Mouse (Mus musculus): ENCODE measurements around the gene Atp5g3. TPM values are rescaled to one million over a fixed set of nuclear protein-coding genes. Genes with fewer than 3 reads are reported as not detected.
"Not testable (repeated sequence)": the region's sequence is repeated elsewhere in the genome, so short reads cannot be mapped to it uniquely, and the experiment has no call there.

The Atp5g3 gene
- total and polyA plus RNA-seq, 2 experiments from 2014 or later = 381 to 1,586 TPM

DNA sequence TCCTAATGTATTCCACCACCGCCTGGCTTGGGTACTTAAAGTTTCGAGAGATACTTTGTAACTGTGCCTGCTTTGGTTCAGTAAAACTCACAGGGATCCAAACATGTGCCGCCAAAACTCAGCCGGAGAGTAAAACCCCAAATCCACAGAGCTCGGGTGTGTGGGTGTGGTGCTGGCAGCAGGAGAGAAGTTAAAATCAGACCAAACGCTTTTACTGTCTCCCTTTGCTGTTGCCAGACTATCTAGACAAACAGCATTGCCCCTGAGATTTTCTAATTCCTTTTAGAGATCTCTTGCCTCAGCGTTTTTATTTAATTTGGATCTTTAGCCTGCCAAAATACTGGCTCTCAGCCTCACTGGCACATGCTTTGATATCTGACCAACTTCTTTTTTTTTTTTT, 8.5 kb upstream of the Atp5g3 start:
- no peak for ATAC-seq
- TF ChIP-seq CTCF (IDR thresholded peaks at IDR 0.05; ENCODE audit: low read depth) = no peak
- 64% methylated on average over 7 of the region's 7 CpGs for WGBS
- Histone ChIP-seq H3K9ac (replicated peaks; ENCODE audit: low read length) (no peak overlapping the region), H3K27ac (no peak overlapping the region), H3K4me1 (ENCODE audit: insufficient read depth, low read length) (no peaks in the 10 kb centered on the region), H3K4me3 (ENCODE audit: low read length) (no peak overlapping the region), H3K27me3 (ENCODE audit: insufficient read depth, low read length) (no peaks in the 10 kb centered on the region), H3K9me3 (ENCODE audit: low read length) (no peaks in the 10 kb centered on the region), H3K36me3 (ENCODE audit: insufficient read depth, low read length) (no peaks in the 10 kb centered on the region), H3K4me2 (ENCODE audit: low read depth, low read length) (no peak overlapping the region)
- DNase-seq (ENCODE audit: low spot score) = no peak

DNA sequence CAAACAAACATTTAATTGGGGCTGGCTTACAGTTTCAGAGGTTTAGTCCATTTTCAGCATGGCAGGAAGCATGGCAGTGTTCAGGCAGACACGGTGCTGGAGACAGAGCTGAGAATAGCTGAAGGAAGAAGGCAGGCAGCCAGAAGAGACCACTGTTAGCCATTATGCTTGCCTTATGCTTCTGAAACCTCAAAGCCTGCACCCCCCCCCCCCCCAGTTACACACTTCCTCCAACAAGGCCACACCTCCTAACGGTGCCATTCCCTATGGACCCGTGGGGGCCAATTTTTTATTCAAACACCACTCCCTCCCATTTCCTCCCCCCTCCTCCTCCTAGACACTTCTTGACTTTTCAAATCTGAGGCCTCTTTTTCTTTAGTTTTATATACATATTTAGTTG, 1.1 kb upstream of the Atp5g3 start:
- Histone ChIP-seq H3K27me3 (ENCODE audit: insufficient read depth, low read length) (no peaks in the 10 kb centered on the region), H3K4me2 (ENCODE audit: low read depth, low read length) (no peak overlapping the region), H3K27ac (no peak overlapping the region), H3K4me1 (ENCODE audit: insufficient read depth, low read length) (peaks cover 7% of the 10 kb centered on the region; the same call in 1 of the 2 replicates), H3K4me3 (ENCODE audit: low read length) (no peak overlapping the region), H3K36me3 (ENCODE audit: insufficient read depth, low read length) (peaks cover 19% of the 10 kb centered on the region), H3K9ac (replicated peaks; ENCODE audit: low read length) (no peak overlapping the region), H3K9me3 (ENCODE audit: low read length) (no peaks in the 10 kb centered on the region)
- 64% methylated on average over 3 of the region's 3 CpGs for WGBS
- ATAC-seq (no peak), DNase-seq (ENCODE audit: low spot score) (no peak)
- no peak for TF ChIP-seq CTCF (IDR thresholded peaks at IDR 0.05; ENCODE audit: low read depth)

DNA sequence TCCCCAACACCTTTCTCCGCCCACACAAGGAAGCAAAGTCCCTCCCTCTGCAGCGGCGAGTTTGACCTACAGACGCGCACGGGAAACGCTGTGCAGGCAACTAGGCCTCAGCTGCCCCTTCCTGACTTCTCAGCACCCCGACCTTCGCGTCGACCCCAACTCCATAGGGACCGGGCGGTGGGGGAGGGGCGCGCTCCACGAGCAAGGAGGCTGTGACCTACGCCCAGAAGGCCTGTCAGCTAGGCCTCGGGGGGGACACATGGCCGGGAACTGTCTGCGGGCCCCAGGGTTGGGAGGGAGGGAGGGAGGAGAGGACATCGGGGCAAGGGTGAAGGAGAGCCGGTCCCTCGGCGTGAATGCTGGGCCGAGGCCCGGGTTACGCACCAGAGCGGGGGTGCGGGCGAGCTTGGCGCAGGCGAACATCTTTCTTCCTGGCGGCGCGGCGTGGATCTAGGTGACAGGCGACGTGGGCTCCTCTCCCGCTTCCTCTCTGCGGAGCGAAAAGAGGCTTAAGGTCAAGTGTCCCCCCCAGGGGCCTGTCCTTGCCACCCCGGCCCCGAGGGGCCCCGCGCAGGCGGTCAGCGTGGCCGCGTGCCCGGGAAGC, 453 bp downstream of the Atp5g3 start:
- Histone ChIP-seq H3K4me1 (ENCODE audit: insufficient read depth, low read length) (peaks cover 7% of the 10 kb centered on the region; the same call in 1 of the 2 replicates), H3K9me3 (ENCODE audit: low read length) (no peaks in the 10 kb centered on the region), H3K36me3 (ENCODE audit: insufficient read depth, low read length) (peaks cover 26% of the 10 kb centered on the region), H3K4me2 (ENCODE audit: low read depth, low read length) (peak overlapping the region; percentile 63), H3K27me3 (ENCODE audit: insufficient read depth, low read length) (no peaks in the 10 kb centered on the region), H3K27ac (peak overlapping the region; percentile 97), H3K4me3 (ENCODE audit: low read length) (peak overlapping the region; percentile 92), H3K9ac (replicated peaks; ENCODE audit: low read length) (peak overlapping the region; percentile 99)
- no peak for TF ChIP-seq CTCF (IDR thresholded peaks at IDR 0.05; ENCODE audit: low read depth)
- peak; percentile 53 for ATAC-seq
- DNase-seq (ENCODE audit: low spot score) = peak; percentile 50
- WGBS = under 1% methylated on average over 49 of the region's 50 CpGs

DNA sequence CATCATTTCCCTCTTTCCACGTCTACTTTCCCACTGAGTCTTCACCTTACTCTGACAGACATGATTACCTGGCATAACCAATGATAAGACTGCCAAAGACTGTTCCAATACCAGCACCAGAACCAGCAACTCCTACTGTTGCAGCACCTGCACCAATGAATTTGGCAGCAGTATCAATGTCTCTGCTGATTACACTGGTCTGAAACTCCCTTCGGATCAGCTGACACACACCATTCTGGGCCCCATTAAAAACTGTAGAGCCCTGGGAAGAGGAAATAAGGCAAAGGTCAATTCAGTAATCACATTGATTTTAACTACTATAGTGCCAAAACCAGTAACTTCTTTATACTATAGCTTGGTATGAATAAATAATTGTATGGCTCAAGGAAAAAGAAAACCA, 2.0 kb downstream of the Atp5g3 start:
- H3K36me3 ChIP-seq (ENCODE audit: insufficient read depth, low read length) = peaks cover 26% of the 10 kb centered on the region
- no peak for TF ChIP-seq CTCF (IDR thresholded peaks at IDR 0.05; ENCODE audit: low read depth)
- no peak for DNase-seq (ENCODE audit: low spot score)
- no peak overlapping the region for H3K4me2 ChIP-seq (ENCODE audit: low read depth, low read length)
- H3K4me3 ChIP-seq (ENCODE audit: low read length) = no peak overlapping the region
- peaks cover 7% of the 10 kb centered on the region; the same call in 1 of the 2 replicates for H3K4me1 ChIP-seq (ENCODE audit: insufficient read depth, low read length)
- no peaks in the 10 kb centered on the region for H3K27me3 ChIP-seq (ENCODE audit: insufficient read depth, low read length)
- no peak for ATAC-seq
- H3K9ac ChIP-seq (replicated peaks; ENCODE audit: low read length) = no peak overlapping the region
- H3K27ac ChIP-seq = no peak overlapping the region
- WGBS = 87% methylated on average over 2 of the region's 2 CpGs
- H3K9me3 ChIP-seq (ENCODE audit: low read length) = no peaks in the 10 kb centered on the region

DNA sequence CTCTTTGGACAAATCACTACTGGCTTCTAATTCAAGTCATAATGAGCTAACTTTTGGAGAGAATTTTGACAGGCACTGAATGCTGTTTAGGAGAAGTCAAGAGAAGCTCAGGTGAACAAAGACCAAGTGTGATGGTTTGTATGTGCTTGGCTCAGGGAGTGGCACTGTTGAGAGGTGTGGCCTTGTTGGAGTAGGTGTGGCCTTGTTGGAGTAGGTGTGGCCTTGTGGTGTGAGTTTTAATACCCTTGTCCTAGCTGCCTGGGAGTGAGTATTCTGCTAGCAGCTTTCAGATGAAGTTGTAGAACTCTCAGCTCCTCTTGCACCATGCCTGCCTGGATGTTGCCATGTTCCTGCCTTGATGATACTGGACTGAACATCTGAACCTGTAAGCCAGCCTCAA, 6.4 kb downstream of the Atp5g3 start:
- H3K4me1 ChIP-seq (ENCODE audit: insufficient read depth, low read length); H3K9ac ChIP-seq (replicated peaks; ENCODE audit: low read length); H3K4me3 ChIP-seq (ENCODE audit: low read length); H3K4me2 ChIP-seq (ENCODE audit: low read depth, low read length); H3K27ac ChIP-seq; H3K9me3 ChIP-seq (ENCODE audit: low read length); H3K27me3 ChIP-seq (ENCODE audit: insufficient read depth, low read length); DNase-seq (ENCODE audit: low spot score); ATAC-seq: not testable (repeated sequence)
- peaks cover 26% of the 10 kb centered on the region for H3K36me3 ChIP-seq (ENCODE audit: insufficient read depth, low read length)

DNA sequence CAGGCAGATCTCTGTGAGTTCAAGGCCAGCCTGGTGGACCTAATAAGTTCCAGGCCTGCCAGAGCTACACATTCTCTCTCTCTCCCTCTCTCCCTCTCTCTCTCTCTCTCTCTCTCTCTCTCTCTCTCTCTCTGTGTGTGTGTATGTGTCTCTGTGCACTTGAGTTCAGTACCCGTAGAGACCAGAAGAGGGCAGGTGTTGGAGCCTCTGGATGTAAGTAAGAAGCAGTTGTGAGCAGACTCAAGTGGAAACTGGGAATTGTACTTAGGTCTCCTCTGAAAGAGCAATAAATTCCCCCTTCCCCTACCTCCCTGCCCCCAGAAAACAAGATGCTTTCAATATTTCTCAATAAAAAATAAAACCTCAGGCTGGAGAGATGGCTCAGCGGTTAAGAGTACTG, 7.6 kb downstream of the Atp5g3 start:
- 96% methylated on average over 2 of the region's 2 CpGs for WGBS
- Histone ChIP-seq H3K9ac (replicated peaks; ENCODE audit: low read length) (no peak overlapping the region), H3K27me3 (ENCODE audit: insufficient read depth, low read length) (no peaks in the 10 kb centered on the region), H3K4me3 (ENCODE audit: low read length) (no peak overlapping the region), H3K27ac (no peak overlapping the region), H3K36me3 (ENCODE audit: insufficient read depth, low read length) (peaks cover 20% of the 10 kb centered on the region), H3K4me1 (ENCODE audit: insufficient read depth, low read length) (no peaks in the 10 kb centered on the region), H3K9me3 (ENCODE audit: low read length) (no peaks in the 10 kb centered on the region), H3K4me2 (ENCODE audit: low read depth, low read length) (no peak overlapping the region)
- no peak for TF ChIP-seq CTCF (IDR thresholded peaks at IDR 0.05; ENCODE audit: low read depth)
- DNase-seq (ENCODE audit: low spot score) (no peak), ATAC-seq (no peak)

DNA sequence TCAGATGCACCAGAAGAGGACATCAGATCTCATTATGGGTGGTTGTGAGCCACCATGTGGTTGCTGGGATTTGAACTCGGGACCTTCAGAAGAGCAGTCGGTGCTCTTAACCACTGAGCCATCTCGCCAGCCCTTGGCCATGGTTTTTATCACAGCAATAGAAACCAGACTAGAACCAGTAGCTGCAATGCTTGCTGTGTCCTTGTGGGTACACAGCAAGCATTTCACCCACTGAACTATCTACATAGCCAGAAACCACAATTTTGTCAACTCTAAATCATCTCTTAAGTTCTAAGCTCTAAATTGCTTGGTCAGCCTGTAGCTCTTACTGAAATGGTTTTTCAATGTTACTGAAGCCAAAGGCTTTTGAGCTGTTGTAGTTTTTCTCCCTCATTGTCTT, 8.8 kb downstream of the Atp5g3 start:
- H3K4me3 ChIP-seq (ENCODE audit: low read length); H3K9me3 ChIP-seq (ENCODE audit: low read length); H3K36me3 ChIP-seq (ENCODE audit: insufficient read depth, low read length); H3K9ac ChIP-seq (replicated peaks; ENCODE audit: low read length); H3K4me1 ChIP-seq (ENCODE audit: insufficient read depth, low read length); DNase-seq (ENCODE audit: low spot score); H3K27me3 ChIP-seq (ENCODE audit: insufficient read depth, low read length); ATAC-seq; H3K4me2 ChIP-seq (ENCODE audit: low read depth, low read length); H3K27ac ChIP-seq: not testable (repeated sequence)
- 98% methylated on average over 3 of the region's 3 CpGs for WGBS
